Mouse (Mus musculus) right cerebral cortex, postnatal 36 days (tissue): Measurements from ENCODE around the gene Pdhx.

Experiments used
- DNase-seq, 2 experiments: peaks; one replicate each; pipeline ENCODE4 v3.0.0; 2022; ENCODE audit warnings: low spot score in 2 of 2, mixed read lengths in 1 of 2

Pdhx gene

DNA sequence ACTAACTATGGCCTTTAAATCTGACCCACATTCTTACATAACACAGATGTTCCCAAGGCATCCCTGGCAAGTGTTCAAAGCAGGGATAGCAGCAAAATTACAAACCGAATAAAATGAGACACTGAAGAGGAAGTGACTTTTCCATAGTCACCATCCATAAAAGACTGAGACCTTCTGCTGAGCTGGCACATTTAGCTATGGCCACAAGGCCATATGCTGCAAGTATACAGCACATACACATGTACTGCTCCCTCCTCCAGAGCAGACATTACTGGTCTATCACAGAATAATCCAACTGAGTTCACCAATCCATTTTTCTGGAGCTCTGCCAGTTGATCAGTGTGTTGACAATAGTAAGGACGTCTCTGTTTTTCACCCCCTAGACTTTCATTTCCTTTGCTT lies 83.0 kb downstream of the Pdhx start:
- peak in 1 of 2 experiments; percentile 32 for DNase-seq

- no peak for DNase-seq
Measured at GRCm38 (mm10) chr2:102989446-102989845, 83.9 kb downstream of the Pdhx start.

DNA sequence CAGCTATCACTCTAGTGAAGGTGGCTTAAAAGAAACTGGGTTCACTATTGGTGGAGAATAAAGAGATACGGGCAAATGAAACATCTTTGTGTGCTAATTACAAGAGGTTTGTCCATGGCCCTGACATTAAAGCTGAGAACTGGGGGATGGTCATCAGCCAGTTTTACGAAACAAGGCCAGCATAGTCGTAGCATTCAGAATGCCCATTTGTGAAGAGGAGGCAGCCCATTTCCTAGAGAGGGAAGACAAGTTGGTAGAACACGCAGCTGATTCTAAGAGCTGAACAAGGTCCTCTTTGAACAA lies 85.7 kb downstream of the Pdhx start:
- no peak for DNase-seq

DNA sequence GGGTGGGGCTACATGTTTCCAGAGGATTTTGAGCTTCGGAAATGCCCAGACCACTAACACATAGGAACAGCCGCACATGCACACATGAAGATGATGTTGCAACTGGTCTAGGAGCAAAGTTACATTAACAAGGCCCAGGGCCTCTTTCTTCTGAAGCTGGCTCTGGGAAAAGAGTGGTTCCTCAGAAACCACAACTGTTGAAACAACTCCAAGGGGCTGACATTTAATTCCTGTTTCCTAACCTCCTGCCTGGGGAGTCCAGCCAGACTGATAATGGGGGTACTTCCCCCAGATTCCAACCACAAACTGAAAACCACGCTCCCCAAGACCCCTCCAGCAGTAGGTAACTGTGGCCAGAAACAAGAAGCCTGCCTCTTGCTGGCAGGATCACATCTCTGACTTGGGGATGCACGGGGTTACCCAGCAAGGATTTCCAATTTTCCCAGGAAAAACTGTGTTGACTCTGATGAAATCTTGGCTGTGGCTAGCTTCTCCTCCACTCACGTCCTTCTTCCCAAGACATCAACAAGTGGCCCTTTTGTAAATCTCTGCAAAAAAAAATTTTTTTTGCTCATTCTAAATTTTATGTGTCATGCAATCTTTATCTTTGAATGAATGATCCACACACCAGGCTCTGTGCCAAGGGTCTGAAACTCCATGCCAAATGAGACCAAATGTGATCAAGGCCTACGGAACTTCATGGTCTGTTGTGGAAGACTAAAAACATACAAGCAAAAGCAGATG lies 86.2 kb downstream of the Pdhx start:
- DNase-seq: no peak

DNA sequence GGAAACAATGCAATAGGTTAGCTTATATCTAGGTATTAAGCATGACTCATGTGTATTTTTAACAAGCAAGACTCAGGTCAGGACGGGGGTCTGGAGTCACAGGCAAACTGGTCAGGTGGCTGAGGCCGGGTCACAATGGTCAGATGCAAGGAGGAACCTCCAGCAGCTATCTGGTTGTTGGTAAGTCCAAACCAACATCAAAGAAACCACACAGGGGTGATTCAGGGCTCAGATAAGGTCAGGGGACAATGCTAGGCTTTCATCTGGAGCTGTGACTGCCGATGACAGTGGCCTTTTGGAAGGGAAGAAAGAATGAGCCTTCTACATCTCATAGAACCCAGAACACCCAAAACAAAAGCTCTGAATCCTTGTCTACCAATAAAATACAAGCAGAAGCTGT lies 86.9 kb downstream of the Pdhx start:
- DNase-seq: no peak

- no peak for DNase-seq
Measured at GRCm38 (mm10) chr2:102982822-102983221, 90.5 kb downstream of the Pdhx start.

DNA sequence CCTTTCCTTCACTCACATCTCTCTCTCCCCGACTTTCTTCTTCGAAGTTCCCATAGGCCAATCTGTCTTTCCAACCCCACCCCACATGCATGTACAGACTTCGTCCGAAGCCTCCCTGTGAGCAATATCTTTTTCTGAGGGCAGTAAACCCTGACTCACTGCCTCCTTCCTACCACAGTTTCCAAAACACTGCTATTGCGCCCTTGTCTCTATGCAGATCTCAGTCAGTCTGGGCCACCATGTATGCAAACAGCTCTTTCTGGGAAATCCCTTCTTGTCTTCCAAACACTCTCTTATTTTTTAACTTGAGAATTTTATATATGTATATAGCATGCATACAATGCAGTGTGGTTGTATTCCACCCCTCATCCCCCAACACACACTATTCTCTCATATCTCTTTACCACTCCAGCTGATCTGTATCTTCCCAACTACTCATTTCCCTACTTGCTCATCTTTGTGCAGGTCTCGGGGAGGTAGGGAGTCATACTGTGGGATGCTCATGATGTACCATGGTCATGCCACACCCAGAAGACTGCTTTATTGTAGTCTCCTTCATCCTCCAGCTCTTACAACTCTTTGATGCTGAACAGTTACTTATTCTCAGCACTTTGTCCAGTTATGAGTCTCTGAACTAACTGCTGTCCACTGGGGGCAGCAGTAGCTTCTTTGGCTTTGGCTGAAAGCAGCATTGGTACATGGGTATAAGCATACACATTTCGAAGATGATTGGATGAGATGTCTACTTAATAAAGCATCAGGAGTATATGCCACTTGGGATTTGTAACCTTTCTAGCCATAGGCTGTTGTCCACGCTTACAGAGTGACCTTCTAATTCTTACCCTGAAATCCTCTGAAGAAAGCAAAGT lies 91.6 kb downstream of the Pdhx start:
- no peak for DNase-seq

GRCm38 (mm10) chr2:102980870-102981269 lies 92.4 kb downstream of the Pdhx start:
- DNase-seq: no peak

DNA sequence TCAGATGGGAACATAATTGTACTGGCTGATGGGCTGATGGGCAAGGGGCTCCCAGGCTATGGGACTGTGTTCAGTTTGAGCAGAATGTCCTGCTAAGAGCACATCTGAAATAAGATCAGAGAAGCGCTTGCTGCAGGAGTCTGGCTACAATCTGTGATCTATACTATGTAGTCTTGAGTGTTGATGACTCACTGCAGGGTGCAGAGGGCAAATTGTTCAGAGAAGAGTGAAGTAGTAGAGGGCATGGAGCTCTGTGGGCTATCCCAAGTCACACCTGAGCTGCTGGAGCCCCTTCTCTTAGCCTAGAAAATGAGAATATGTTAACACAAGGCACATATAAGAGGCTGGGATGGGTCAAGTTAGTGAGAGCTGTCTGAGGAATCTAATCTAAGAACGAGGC lies 93.8 kb downstream of the Pdhx start:
- DNase-seq: no peak

DNA sequence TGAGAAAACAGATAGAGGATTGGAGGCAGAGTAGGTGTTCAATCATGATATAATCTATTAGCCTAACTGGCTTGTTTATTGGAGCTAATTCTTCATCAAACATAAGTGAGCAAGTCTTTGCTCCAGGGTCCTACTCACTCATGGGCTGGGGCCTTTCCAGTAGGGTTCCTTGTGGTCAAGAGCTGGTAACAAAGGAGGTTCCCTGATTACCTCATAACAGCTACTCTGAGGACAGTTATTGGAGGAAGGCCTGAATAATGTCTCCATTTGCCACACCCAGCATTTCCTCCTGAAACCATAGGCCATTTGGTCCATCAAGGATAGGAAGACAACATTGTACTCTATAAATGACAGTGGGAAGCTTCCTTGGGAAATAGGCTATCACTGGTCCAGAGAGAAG lies 94.2 kb downstream of the Pdhx start:
- no peak for DNase-seq

DNA sequence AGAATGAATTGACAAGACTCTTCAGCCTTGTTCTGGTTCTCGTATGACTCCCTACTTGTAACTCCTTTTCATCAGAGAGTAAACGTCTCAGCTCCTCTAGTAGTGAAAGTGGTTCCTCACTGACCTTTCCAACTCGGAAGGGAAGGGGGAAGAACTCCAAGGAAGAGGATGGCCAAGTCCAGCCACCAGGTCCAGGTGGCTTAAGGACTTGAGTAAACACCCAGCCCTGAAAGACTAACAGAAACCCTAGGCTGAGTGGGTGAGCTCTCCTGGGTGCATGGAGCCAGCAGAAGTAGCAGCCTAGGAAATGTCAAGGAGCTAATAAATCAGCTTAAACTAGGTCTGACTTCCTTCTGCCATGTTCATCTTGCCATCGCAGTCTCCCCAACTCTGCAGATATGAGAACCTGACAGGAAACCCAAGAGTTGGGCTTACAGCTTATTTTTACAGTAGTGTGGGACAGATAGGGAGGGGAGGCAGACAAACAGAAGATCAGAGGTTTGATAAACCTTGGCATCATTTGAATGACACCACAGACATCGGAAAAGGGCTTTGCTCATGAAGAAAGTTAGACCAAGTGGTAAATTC lies 97.9 kb downstream of the Pdhx start:
- DNase-seq: no peak

- no peak for DNase-seq
Measured at GRCm38 (mm10) chr2:102973115-102973514, 100.2 kb downstream of the Pdhx start.

GRCm38 (mm10) chr2:102972575-102972974 lies 100.7 kb downstream of the Pdhx start:
- DNase-seq: no peak

GRCm38 (mm10) chr2:102971951-102972350 lies 101.4 kb downstream of the Pdhx start:
- no peak for DNase-seq
